Mouse (Mus musculus): ENCODE measurements around the gene Nos1ap.

GRCm38 (mm10) chr1:170302456-170302855, 287.2 kb downstream of the Nos1ap start:
- TF ChIP-seq CTCF (IDR thresholded peaks at IDR 0.05; ENCODE audit: extremely low read depth, insufficient read length, insufficient replicate concordance, low read depth, low read length) (no peak), POLR2A (IDR thresholded peaks at IDR 0.05; ENCODE audit: low read depth, low read length) (no peak)
